ENCODE assay signal across 8 mouse cellular contexts in the genomic region with DNA sequence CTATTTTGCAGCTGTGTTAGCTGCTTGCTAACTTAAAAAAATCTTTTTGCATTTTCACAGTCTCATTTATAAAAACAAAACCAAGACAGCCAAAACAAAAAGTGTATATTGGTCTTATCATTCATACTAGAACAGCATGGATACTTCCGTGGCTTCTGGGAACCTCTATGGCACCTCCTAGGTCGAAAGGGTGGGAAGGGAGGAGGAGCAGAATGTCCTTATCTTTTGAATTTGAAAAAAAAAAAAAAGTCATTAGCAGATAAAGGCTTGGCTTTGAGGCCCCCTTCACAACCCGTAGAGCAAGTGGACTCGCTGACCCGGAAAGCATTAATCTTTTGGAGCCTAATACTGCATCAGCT.
DNase-seq lines count a peak whose midpoint lies in the region; ATAC-seq lines count a peak whose summit lies in the region.

No protein-coding gene starts in this region.

- no peak for ATAC-seq in heart, embryonic 14.5 days (ENCODE audit: insufficient number of reproducible peaks, insufficient read depth, low FRiP score, low read depth)
- ATAC-seq in hindbrain, embryonic 11.5 days (ENCODE audit: low FRiP score) = no peak
- no peak for ATAC-seq in midbrain, embryonic 11.5 days (ENCODE audit: low FRiP score)

- H3K4me2 ChIP-seq in heart, embryonic 14.5 days (ENCODE audit: low read length) = peak overlapping the region; percentile 75
- peak overlapping the region; percentile 76 for H3K4me2 ChIP-seq in hindbrain, embryonic 11.5 days (replicated peaks; ENCODE audit: low read depth, low read length)
- peak overlapping the region; percentile 71 for H3K4me2 ChIP-seq in midbrain, embryonic 11.5 days

- peaks cover 0 to 9% of the 10 kb centered on the region in 2 experiments; a peak in 1 of 4 replicates for H3K4me1 ChIP-seq in heart, embryonic 14.5 days (ENCODE audit: control insufficient read depth in 2 of 2, insufficient read depth in 2 of 2, low read length in 2 of 2)
- no peaks in the 10 kb centered on the region for H3K4me1 ChIP-seq in brown adipose tissue, adult 24 weeks (ENCODE audit: control insufficient read depth, insufficient read depth, insufficient read length, low read length)
- no peaks in the 10 kb centered on the region for H3K4me1 ChIP-seq in hindbrain, embryonic 11.5 days (replicated peaks; ENCODE audit: control insufficient read depth, insufficient read depth, low read length)
- 0 out of 2 replicates have a peak, but pooled peaks cover 3% of the 10 kb centered on the region for H3K4me1 ChIP-seq in midbrain, embryonic 11.5 days (ENCODE audit: control insufficient read depth, insufficient read depth, low read length)

- H3K4me3 ChIP-seq in heart, embryonic 14.5 days (ENCODE audit: control insufficient read depth in 1 of 2, insufficient read depth in 1 of 2, low read depth in 1 of 2, low read length in 2 of 2) = peak overlapping the region in 1 of 2 experiments; percentile 38; a peak in 2 of 4 replicates
- 0 out of 2 replicates have a peak overlapping the region, but pooled peaks have one; percentile 30 for H3K4me3 ChIP-seq in brown adipose tissue, adult 24 weeks (ENCODE audit: insufficient read depth, low read depth, low read length)
- peak overlapping the region; percentile 48 for H3K4me3 ChIP-seq in hindbrain, embryonic 11.5 days (ENCODE audit: low read depth, low read length)
- peak overlapping the region; percentile 42 for H3K4me3 ChIP-seq in midbrain, embryonic 11.5 days (ENCODE audit: low read depth, low read length)

- no peaks in the 10 kb centered on the region for H3K9me3 ChIP-seq in heart, embryonic 14.5 days (ENCODE audit: control insufficient read depth, low read length)
- no peaks in the 10 kb centered on the region for H3K9me3 ChIP-seq in hindbrain, embryonic 11.5 days (ENCODE audit: control insufficient read depth, low read length)
- H3K9me3 ChIP-seq in midbrain, embryonic 11.5 days (ENCODE audit: control insufficient read depth, low read length) = no peaks in the 10 kb centered on the region

- H3K27ac ChIP-seq in heart, embryonic 14.5 days (replicated peaks in 1 of 2; ENCODE audit: control insufficient read depth in 1 of 2, insufficient read depth in 1 of 2, low read depth in 2 of 2, low read length in 2 of 2) = no peak overlapping the region
- H3K27ac ChIP-seq in brown adipose tissue, adult 24 weeks (replicated peaks; ENCODE audit: low read depth, low read length) = no peak overlapping the region
- no peak overlapping the region for H3K27ac ChIP-seq in hindbrain, embryonic 11.5 days (ENCODE audit: low read depth, low read length)
- H3K27ac ChIP-seq in midbrain, embryonic 11.5 days (ENCODE audit: low read depth, low read length) = no peak overlapping the region

- H3K9ac ChIP-seq in heart, embryonic 14.5 days (ENCODE audit: low read length) = no peak overlapping the region
- H3K9ac ChIP-seq in hindbrain, embryonic 11.5 days (ENCODE audit: low read depth, low read length) = peak overlapping the region; percentile 57; the same call in 1 of the 2 replicates
- H3K9ac ChIP-seq in midbrain, embryonic 11.5 days (ENCODE audit: low read length) = no peak overlapping the region; the same call in none of the 2 replicates

- DNase-seq in heart, adult 18-20 months = no peak
- DNase-seq in hindbrain, embryonic 11.5 days (ENCODE audit: low spot score) = no peak
- peak; percentile 85 for DNase-seq in midbrain, embryonic 11.5 days (ENCODE audit: low spot score, missing footprints)
- DNase-seq in embryo, embryonic 9.5 days (ENCODE audit: extremely low spot score) = no peak
- DNase-seq in Muller cell, postnatal 12 days (ENCODE audit: inconsistent ontology term) = no peak
- no peak for DNase-seq in cerebellum, postnatal 36 days

- 0% methylated on average over 5 of the region's 5 CpGs for WGBS in heart, embryonic 14.5 days
- 2% methylated on average over 5 of the region's 5 CpGs for WGBS in hindbrain, embryonic 11.5 days
- 2% methylated on average over 5 of the region's 5 CpGs for WGBS in midbrain, embryonic 11.5 days

- H3K36me3 ChIP-seq in heart, embryonic 14.5 days (ENCODE audit: control insufficient read depth, insufficient read depth, low read length) = no peaks in the 10 kb centered on the region
- H3K36me3 ChIP-seq in hindbrain, embryonic 11.5 days (ENCODE audit: control insufficient read depth, insufficient read depth, low read length) = no peaks in the 10 kb centered on the region
- H3K36me3 ChIP-seq in midbrain, embryonic 11.5 days (ENCODE audit: control insufficient read depth, insufficient read depth, low read length) = no peaks in the 10 kb centered on the region

- peaks cover 16% of the 10 kb centered on the region for H3K27me3 ChIP-seq in heart, embryonic 14.5 days (ENCODE audit: control insufficient read depth, insufficient read depth, low read length)
- no peaks in the 10 kb centered on the region for H3K27me3 ChIP-seq in hindbrain, embryonic 11.5 days (ENCODE audit: control insufficient read depth, insufficient read depth, low read length)
- no peaks in the 10 kb centered on the region for H3K27me3 ChIP-seq in midbrain, embryonic 11.5 days (ENCODE audit: control insufficient read depth, insufficient read depth, low read length)
